Mouse (Mus musculus): ENCODE results near the gene Pde6d. TPM values are rescaled to one million over a fixed set of nuclear protein-coding genes. Genes with fewer than 3 reads are reported as not detected.

The Pde6d gene
- polyA plus RNA-seq, 1 experiment from 2014 or later = 59.7 TPM

DNA sequence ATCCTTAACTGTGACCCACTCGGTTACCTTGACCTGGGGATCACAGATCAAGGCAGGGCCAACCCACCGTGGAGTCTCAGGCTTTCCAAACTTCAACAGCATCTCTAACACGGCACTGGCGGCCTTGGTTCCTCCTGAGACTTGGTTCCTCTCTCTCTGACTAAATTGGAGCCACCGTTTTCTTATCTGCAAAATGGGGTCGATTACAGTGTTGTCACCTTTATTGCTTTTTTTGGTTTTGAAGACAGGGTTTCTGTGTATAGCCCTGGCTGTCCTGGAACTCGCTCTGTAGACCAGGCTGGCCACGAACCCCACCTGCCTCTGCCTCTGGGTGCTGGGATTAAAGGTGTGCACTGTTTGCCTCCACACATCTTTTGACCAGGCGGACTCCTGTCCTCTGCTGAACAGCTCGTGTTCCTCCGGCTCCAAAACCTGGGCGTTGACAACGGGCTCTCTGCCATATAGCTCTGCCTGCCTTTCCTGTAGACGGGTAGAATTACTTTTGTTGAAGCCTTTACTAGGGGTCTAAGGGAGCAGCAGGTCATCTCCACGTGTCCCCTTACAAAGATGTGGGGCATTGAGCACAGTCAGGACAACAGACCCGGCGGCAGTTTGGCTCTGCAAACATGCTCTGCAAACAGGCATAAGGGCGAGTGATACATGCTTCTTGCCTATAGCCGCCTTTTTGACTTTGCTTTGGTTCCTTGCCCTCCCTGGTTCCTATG lies 77.6 kb downstream of the Pde6d start:
- no peak for TF ChIP-seq CTCF (IDR thresholded peaks at IDR 0.05)
- ATAC-seq (no peak), DNase-seq (ENCODE audit: low read depth, low spot score) (no peak)
- no peaks in the 10 kb centered on the region for H3K27me3 ChIP-seq
- in situ Hi-C loops (cut with MboI; ENCODE audit: low pct_unique_long_range_greater_than_20kb) = loop anchor here (5.0 kb wide), 2 partner anchors 32 to 63 kb away; no protein-coding TSS in a partner anchor
- POLR2A ChIA-PET = interaction anchor here (0.5 to 2.8 kb wide), 6 partner anchors 17 to 39 kb away, joined by 3 to 20 read pairs (median 6); partner anchors contain the start of gene Ptma
- CTCF ChIA-PET = interaction anchor here (1.3 to 25.4 kb wide), 7 partner anchors 10 to 66 kb away, joined by 3 to 307 read pairs (median 7); partner anchors contain the start of gene Ptma

DNA sequence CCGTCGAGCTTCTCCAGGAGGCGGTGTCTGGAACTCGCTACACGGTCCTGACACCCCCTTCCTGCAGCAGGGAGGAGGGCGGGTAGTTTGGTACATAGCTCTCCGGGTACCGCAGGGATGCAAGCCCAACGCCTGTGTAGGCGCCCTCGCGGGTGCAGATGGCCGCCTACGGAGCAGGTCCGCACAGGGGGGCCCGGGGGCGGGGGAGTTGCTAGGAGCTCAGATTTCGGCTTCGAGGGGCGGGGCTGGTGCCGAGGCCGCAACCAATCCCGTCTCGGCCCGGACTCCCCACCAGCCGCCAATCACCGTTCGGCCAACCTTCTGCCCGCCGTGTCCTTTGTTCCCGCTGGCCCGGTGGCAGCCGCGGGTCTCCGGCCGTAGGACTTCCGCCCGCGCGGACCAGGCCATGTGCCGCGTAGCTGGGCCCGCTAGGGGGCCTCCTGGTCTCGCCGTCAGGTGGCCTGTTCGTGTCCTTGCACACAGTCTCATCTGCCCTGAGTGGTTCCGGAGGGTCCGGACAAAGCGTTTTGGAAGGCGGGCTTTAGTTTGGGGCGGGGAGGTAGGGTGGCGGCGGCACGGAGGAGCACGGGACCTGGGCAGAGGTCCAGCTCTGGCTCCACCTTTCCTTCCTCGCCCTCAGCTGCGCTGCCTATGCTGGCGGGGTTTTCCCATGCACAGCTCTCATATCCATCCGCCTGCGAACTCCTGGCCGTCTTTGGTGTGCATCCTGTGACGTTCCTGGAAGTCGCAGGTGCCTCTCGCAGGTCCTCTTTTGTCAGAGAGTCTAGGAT lies 78.3 kb downstream of the Pde6d start:
- POLR2A ChIA-PET = interaction anchor here (0.5 to 2.8 kb wide), 7 partner anchors 16 to 38 kb away, joined by 3 to 20 read pairs (median 5); partner anchors contain the start of gene Ptma

DNA sequence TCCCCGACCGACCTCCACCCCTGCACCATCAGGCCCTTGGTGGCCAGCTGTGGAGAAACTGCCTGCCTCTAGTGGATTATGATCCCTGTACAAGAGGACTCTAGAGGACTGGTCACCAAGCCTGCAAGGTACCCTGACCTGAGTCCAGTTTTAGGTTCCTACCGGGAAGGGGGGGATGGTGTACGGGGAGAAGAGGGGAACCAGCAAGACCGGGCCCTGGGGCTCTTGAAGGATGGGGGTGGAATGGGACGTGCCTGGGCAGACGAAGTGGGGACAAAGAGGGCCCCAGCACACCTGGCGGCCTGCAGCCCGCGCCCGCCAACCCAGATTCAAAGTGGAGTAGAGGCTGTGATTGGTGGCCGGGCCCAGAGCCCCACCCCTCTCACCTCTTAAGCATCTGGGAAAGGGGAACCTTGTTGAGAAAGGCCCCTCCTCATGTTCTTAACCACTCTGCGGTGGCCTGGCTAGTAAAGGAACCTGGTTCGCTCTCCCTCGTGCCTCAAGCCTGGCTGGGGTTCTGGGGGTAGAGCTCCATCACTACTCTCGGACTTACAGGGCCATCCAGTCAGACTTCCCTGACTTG lies 79.2 kb downstream of the Pde6d start:
- no peak for DNase-seq (ENCODE audit: low read depth, low spot score)
- in situ Hi-C loops (cut with MboI; ENCODE audit: low pct_unique_long_range_greater_than_20kb) = loop anchor here (5.0 kb wide), 2 partner anchors 34 to 61 kb away; no protein-coding TSS in a partner anchor
- H3K27me3 ChIP-seq = no peaks in the 10 kb centered on the region
- no peak for TF ChIP-seq CTCF (IDR thresholded peaks at IDR 0.05)
- ATAC-seq = no peak
- POLR2A ChIA-PET = interaction anchor here (0.6 to 2.8 kb wide), 5 partner anchors 19 to 29 kb away, joined by 3 to 20 read pairs (median 8); partner anchors contain the start of gene Ptma
- CTCF ChIA-PET = interaction anchor here (1.3 to 25.4 kb wide), 6 partner anchors 12 to 64 kb away, joined by 6 to 307 read pairs (median 8); partner anchors contain the start of gene Ptma

More for the DNA sequence above, 78.3 kb downstream of the Pde6d start:
- no peaks in the 10 kb centered on the region for H3K27me3 ChIP-seq
- in situ Hi-C loops (cut with MboI; ENCODE audit: low pct_unique_long_range_greater_than_20kb) = loop anchor here (5.0 kb wide), 2 partner anchors 33 to 62 kb away; no protein-coding TSS in a partner anchor
- ATAC-seq (peak; percentile 92), DNase-seq (ENCODE audit: low read depth, low spot score) (peak; percentile 74)
- TF ChIP-seq CTCF (IDR thresholded peaks at IDR 0.05) = no peak
- CTCF ChIA-PET = interaction anchor here (1.3 to 25.4 kb wide), 7 partner anchors 11 to 65 kb away, joined by 3 to 307 read pairs (median 7); partner anchors contain the start of gene Ptma

DNA sequence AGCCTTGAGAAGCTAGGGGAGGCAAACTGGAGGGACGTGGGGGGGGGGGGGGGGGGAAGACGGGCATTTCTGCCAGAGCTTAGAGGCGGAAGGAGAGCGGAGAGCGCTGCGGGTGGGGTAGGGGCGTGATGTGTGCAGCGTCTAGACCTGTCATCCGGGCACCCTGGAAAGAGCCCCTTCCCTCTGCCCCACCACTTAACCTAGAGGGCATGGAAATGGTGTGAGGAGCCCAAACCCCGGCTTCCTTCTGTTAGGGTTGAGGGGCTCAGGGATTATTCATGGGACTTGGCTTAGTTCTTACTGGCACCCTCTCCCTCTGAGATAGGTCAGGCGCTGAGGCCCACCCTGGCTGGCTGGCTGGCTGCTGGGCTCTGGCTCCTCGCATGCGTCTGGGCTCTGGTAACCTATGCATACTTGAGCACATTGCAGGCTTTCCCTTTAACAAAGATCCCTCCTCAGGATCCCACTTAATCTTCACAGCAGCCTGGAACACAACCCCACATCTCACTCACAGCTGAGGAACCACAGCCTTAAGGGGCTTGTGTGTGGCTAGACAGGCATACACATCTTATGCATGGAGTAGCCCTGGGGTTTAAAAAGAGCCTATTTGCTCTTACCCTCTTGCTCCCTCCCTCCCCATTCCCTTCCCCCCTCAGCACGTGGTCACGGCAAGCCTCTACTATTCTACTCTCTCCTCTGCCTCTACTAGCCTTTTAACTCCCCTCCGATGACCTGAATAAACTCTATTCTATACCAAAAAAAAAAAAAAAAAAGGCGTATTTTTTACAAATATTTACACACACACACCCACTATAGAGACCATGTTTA lies 80.0 kb downstream of the Pde6d start:
- ChIA-PET CTCF (interaction anchor here (1.4 to 25.4 kb wide), 5 partner anchors 26 to 63 kb away, joined by 4 to 307 read pairs (median 7); partner anchors contain the start of gene Ptma), POLR2A (no interaction called here)
- no peaks in the 10 kb centered on the region for H3K27me3 ChIP-seq
- ATAC-seq (no peak), DNase-seq (ENCODE audit: low read depth, low spot score) (no peak)
- TF ChIP-seq CTCF (IDR thresholded peaks at IDR 0.05) = no peak
- in situ Hi-C loops (cut with MboI; ENCODE audit: low pct_unique_long_range_greater_than_20kb) = loop anchor here (5.0 kb wide), 2 partner anchors 35 to 60 kb away; no protein-coding TSS in a partner anchor

GRCm38 (mm10) chr1:86501559-86501958 lies 80.9 kb downstream of the Pde6d start:
- no peak for TF ChIP-seq CTCF (IDR thresholded peaks at IDR 0.05)
- POLR2A ChIA-PET = interaction anchor here (0.9 to 2.8 kb wide), 4 partner anchors 13 to 59 kb away, joined by 3 to 15 read pairs (median 4); partner anchors contain the start of gene Ptma
- DNase-seq (ENCODE audit: low read depth, low spot score) (peak; percentile 86), ATAC-seq (no peak)
- H3K27me3 ChIP-seq = no peaks in the 10 kb centered on the region
- in situ Hi-C loops (cut with MboI; ENCODE audit: low pct_unique_long_range_greater_than_20kb) = loop anchor here (5.0 kb wide), 2 partner anchors 36 to 59 kb away; no protein-coding TSS in a partner anchor
- CTCF ChIA-PET = interaction anchor here (0.8 to 25.4 kb wide), 11 partner anchors 10 to 62 kb away, joined by 3 to 307 read pairs (median 3); partner anchors contain the start of gene Ptma

GRCm38 (mm10) chr1:86501114-86501532 lies 81.3 kb downstream of the Pde6d start:
- CTCF ChIA-PET = interaction anchor here (0.8 to 25.4 kb wide), 12 partner anchors 10 to 62 kb away, joined by 3 to 307 read pairs (median 3); partner anchors contain the start of gene Ptma
- DNase-seq (ENCODE audit: low read depth, low spot score) (no peak), ATAC-seq (no peak)
- POLR2A ChIA-PET = interaction anchor here (0.7 to 2.8 kb wide), 5 partner anchors 13 to 60 kb away, joined by 3 to 15 read pairs (median 4); partner anchors contain the start of gene Ptma
- no peaks in the 10 kb centered on the region for H3K27me3 ChIP-seq
- TF ChIP-seq CTCF (IDR thresholded peaks at IDR 0.05) = no peak
- in situ Hi-C loops (cut with MboI; ENCODE audit: low pct_unique_long_range_greater_than_20kb) = loop anchor here (5.0 kb wide), 2 partner anchors 36 to 59 kb away; no protein-coding TSS in a partner anchor

GRCm38 (mm10) chr1:86500681-86501080 lies 81.7 kb downstream of the Pde6d start:
- no peaks in the 10 kb centered on the region for H3K27me3 ChIP-seq
- no peak for ATAC-seq
- POLR2A ChIA-PET = interaction anchor here (0.7 to 2.8 kb wide), 7 partner anchors 12 to 59 kb away, joined by 3 to 15 read pairs (median 5); partner anchors contain the start of gene Ptma
- DNase-seq (ENCODE audit: low read depth, low spot score) = no peak
- CTCF ChIA-PET = interaction anchor here (0.9 to 25.4 kb wide), 11 partner anchors 10 to 65 kb away, joined by 3 to 307 read pairs (median 3); partner anchors contain the start of gene Ptma
- in situ Hi-C loops (cut with MboI; ENCODE audit: low pct_unique_long_range_greater_than_20kb) = loop anchor here (5.0 kb wide), 2 partner anchors 37 to 58 kb away; no protein-coding TSS in a partner anchor
- no peak for TF ChIP-seq CTCF (IDR thresholded peaks at IDR 0.05)

GRCm38 (mm10) chr1:86499903-86500302 lies 82.5 kb downstream of the Pde6d start:
- H3K27me3 ChIP-seq = no peaks in the 10 kb centered on the region
- in situ Hi-C loops (cut with MboI; ENCODE audit: low pct_unique_long_range_greater_than_20kb) = loop anchor here (5.0 kb wide), 2 partner anchors 37 to 58 kb away; no protein-coding TSS in a partner anchor
- no peak for DNase-seq (ENCODE audit: low read depth, low spot score)
- ATAC-seq = no peak
- no peak for TF ChIP-seq CTCF (IDR thresholded peaks at IDR 0.05)
- ChIA-PET CTCF (interaction anchor here (0.7 to 25.4 kb wide), 8 partner anchors 9 to 65 kb away, joined by 3 to 307 read pairs (median 4); partner anchors contain the start of gene Ptma), POLR2A (interaction anchor here (1.0 to 3.1 kb wide), 8 partner anchors 12 to 58 kb away, joined by 3 to 19 read pairs (median 6); partner anchors contain the start of gene Ptma)
